Mouse (Mus musculus): ENCODE data around the gene Wfdc6a.

GRCm38 (mm10) chr2:164543745-164544144 is 41.5 kb downstream of the Wfdc6a start:
- TF ChIP-seq CHD1 (IDR thresholded peaks at IDR 0.05; ENCODE audit: low read depth, low read length) = no peak
- no peak for TF ChIP-seq ZNF384 (IDR thresholded peaks at IDR 0.05; ENCODE audit: low read depth, low read length)
- TF ChIP-seq POLR2A (IDR thresholded peaks at IDR 0.05; ENCODE audit: control insufficient read depth in 1 of 2, insufficient read depth in 1 of 2, low read depth in 1 of 2, low read length in 2 of 2, poor library complexity in 1 of 2) = no peak
- no peak for TF ChIP-seq HCFC1 (IDR thresholded peaks at IDR 0.05; ENCODE audit: low read depth, low read length)
- TF ChIP-seq CTCF (IDR thresholded peaks at IDR 0.05 in 2 of 3, conservative IDR thresholded peaks at IDR 0.05 in 1 of 3; ENCODE audit: control insufficient read depth in 1 of 3, insufficient read depth in 1 of 3, low read depth in 2 of 3, low read length in 3 of 3, poor library complexity in 1 of 3, severe bottlenecking in 1 of 3) = no peak
- TF ChIP-seq GATA1 (IDR thresholded peaks at IDR 0.05; ENCODE audit: low read depth, low read length) = no peak
- no peak for TF ChIP-seq USF1 (IDR thresholded peaks at IDR 0.05; ENCODE audit: low read depth, low read length)
- no peak for TF ChIP-seq POLR2AphosphoS2 (IDR thresholded peaks at IDR 0.05; ENCODE audit: low read length)
- no peak for TF ChIP-seq RAD21 (IDR thresholded peaks at IDR 0.05; ENCODE audit: low read depth, low read length)
- no peak for TF ChIP-seq RCOR1 (IDR thresholded peaks at IDR 0.05; ENCODE audit: low read depth, low read length)
- no peak for TF ChIP-seq MYC (IDR thresholded peaks at IDR 0.05; ENCODE audit: low read depth, low read length)

All from MEL (cell line).